In the genomic region with DNA sequence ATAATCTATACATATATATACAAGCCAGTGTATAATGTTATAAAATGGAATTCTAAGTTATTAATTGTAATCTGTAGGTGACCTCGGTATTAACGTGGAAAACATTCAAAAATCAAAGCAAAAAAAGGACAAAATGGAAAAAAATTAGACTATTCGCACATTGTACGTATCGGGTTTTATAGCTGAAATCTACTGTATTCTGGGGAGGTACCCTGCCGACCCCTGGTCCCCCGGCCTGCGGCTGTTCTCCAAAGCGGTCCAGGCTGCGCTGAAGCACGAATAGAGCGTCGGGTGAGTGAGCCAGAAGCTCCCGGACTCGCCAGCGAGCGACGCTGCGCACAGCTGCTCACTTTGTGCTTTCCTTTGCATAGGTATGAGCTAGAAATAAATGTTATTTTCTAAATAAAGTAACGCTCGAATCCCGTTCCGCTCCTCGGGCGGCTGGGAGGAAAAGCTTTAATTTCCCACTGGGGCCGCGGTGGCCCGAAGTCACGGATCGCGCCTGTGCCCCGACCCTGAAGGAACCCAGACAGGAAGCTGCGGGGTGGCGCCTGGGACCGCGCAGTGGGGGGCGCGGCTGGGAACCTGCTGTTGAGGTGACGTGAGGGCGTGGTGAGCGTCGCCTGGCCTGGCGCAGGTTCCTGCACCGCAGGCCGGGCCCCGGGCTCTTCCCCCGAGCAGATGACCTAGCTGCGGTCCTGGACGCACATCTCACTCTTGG, we compare ENCODE assay signal across 7 mouse cellular contexts. TPM values are rescaled to one million over a fixed set of nuclear protein-coding genes. Genes with fewer than 3 reads are reported as not detected.
DNase-seq lines count a peak whose midpoint lies in the region; ATAC-seq and TF ChIP-seq lines count a peak whose summit lies in the region.

No protein-coding gene starts in this region.

- no peaks in the 10 kb centered on the region for H3K9me3 ChIP-seq in lung, embryonic 14.5 days (ENCODE audit: low read depth, low read length)
- no peaks in the 10 kb centered on the region for H3K9me3 ChIP-seq in embryonic facial prominence, embryonic 14.5 days (ENCODE audit: control insufficient read depth, low read length)
- H3K9me3 ChIP-seq in hindbrain, embryonic 16.5 days (ENCODE audit: control insufficient read depth, low read length), result no peaks in the 10 kb centered on the region
- H3K9me3 ChIP-seq in neural tube, embryonic 15.5 days (replicated peaks), result no peaks in the 10 kb centered on the region

- no peak for TF ChIP-seq POLR2A in lung, adult 2 months (IDR thresholded peaks at IDR 0.05; ENCODE audit: borderline replicate concordance, extremely low read depth, low read depth, low read length)
- no peak for TF ChIP-seq POLR2A in thymus, adult 2 months (IDR thresholded peaks at IDR 0.05; ENCODE audit: control insufficient read depth, extremely low read depth, insufficient read depth, low read length, poor library complexity)

- no peaks in the 10 kb centered on the region for H3K36me3 ChIP-seq in lung, embryonic 14.5 days (ENCODE audit: insufficient read depth)
- H3K36me3 ChIP-seq in embryonic facial prominence, embryonic 14.5 days (ENCODE audit: control insufficient read depth, insufficient read depth, low read length), result no peaks in the 10 kb centered on the region
- H3K36me3 ChIP-seq in hindbrain, embryonic 16.5 days (ENCODE audit: control insufficient read depth, insufficient read depth, low read length), result no peaks in the 10 kb centered on the region
- no peaks in the 10 kb centered on the region for H3K36me3 ChIP-seq in neural tube, embryonic 15.5 days
- no peaks in the 10 kb centered on the region for H3K36me3 ChIP-seq in thymus, adult 2 months (ENCODE audit: control insufficient read depth, insufficient read depth, low read length)

- no peak overlapping the region for H3K27ac ChIP-seq in lung, embryonic 14.5 days (ENCODE audit: low read depth)
- H3K27ac ChIP-seq in embryonic facial prominence, embryonic 14.5 days (replicated peaks; ENCODE audit: low read depth, low read length), result 0 out of 2 replicates have a peak overlapping the region, but pooled peaks have one; percentile 21
- H3K27ac ChIP-seq in hindbrain, embryonic 16.5 days (ENCODE audit: low read depth, low read length), result no peak overlapping the region
- no peak overlapping the region for H3K27ac ChIP-seq in neural tube, embryonic 15.5 days (replicated peaks)
- no peak overlapping the region for H3K27ac ChIP-seq in thymus, adult 2 months (ENCODE audit: control insufficient read depth, insufficient read depth, low read length)

- H3K27me3 ChIP-seq in lung, embryonic 14.5 days (ENCODE audit: insufficient read depth, low read length), result peaks cover 98% of the 10 kb centered on the region
- peaks cover 99% of the 10 kb centered on the region for H3K27me3 ChIP-seq in embryonic facial prominence, embryonic 14.5 days (replicated peaks; ENCODE audit: control insufficient read depth, insufficient read depth, low read length)
- H3K27me3 ChIP-seq in hindbrain, embryonic 16.5 days (replicated peaks; ENCODE audit: control insufficient read depth, insufficient read depth, low read length), result peaks cover 59% of the 10 kb centered on the region
- peaks cover 94% of the 10 kb centered on the region for H3K27me3 ChIP-seq in neural tube, embryonic 15.5 days (replicated peaks)
- H3K27me3 ChIP-seq in thymus, adult 2 months (ENCODE audit: control insufficient read depth, insufficient read depth, low read length), result peaks cover 41% of the 10 kb centered on the region

- peak; percentile 34 for DNase-seq in lung, embryonic 14.5 days
- no peak for DNase-seq in lung, adult 2 months
- DNase-seq in embryonic facial prominence, embryonic 14.5 days (ENCODE audit: low spot score), result no peak
- no peak for DNase-seq in thymus, adult 2 months
- DNase-seq in adrenal gland, adult 2 months, result no peak

- TF ChIP-seq CTCF in lung, embryonic 14.5 days (IDR thresholded peaks at IDR 0.05; ENCODE audit: low read depth), result no peak
- no peak for TF ChIP-seq CTCF in lung, adult 2 months (IDR thresholded peaks at IDR 0.05; ENCODE audit: insufficient read depth, low read length)
- TF ChIP-seq CTCF in thymus, adult 2 months (IDR thresholded peaks at IDR 0.05; ENCODE audit: borderline replicate concordance, control insufficient read depth, extremely low read depth, insufficient read depth, low read length, poor library complexity), result no peak

- no peaks in the 10 kb centered on the region for H3K4me1 ChIP-seq in lung, embryonic 14.5 days (ENCODE audit: insufficient read depth)
- peaks cover 2% of the 10 kb centered on the region; the same call in 1 of the 2 replicates for H3K4me1 ChIP-seq in lung, adult 2 months (ENCODE audit: control insufficient read depth, insufficient read depth, low read length)
- H3K4me1 ChIP-seq in embryonic facial prominence, embryonic 14.5 days (ENCODE audit: control insufficient read depth, insufficient read depth, low read length), result 0 out of 2 replicates have a peak, but pooled peaks cover 6% of the 10 kb centered on the region
- H3K4me1 ChIP-seq in hindbrain, embryonic 16.5 days (ENCODE audit: control insufficient read depth, insufficient read depth, low read depth, low read length), result peaks cover 11% of the 10 kb centered on the region; the same call in 1 of the 2 replicates
- peaks cover 29% of the 10 kb centered on the region for H3K4me1 ChIP-seq in neural tube, embryonic 15.5 days
- H3K4me1 ChIP-seq in thymus, adult 2 months (replicated peaks; ENCODE audit: control insufficient read depth, insufficient read depth, low read length), result peaks cover 2% of the 10 kb centered on the region; the same call in 1 of the 2 replicates

- 0 out of 2 replicates have a peak overlapping the region, but pooled peaks have one; percentile 12 for H3K4me3 ChIP-seq in lung, embryonic 14.5 days (ENCODE audit: low read depth, low read length)
- H3K4me3 ChIP-seq in lung, adult 2 months (replicated peaks; ENCODE audit: extremely low read depth, low read depth, low read length), result no peak overlapping the region
- H3K4me3 ChIP-seq in embryonic facial prominence, embryonic 14.5 days (ENCODE audit: low read depth, low read length), result peak overlapping the region; percentile 22; the same call in 1 of the 2 replicates
- 0 out of 2 replicates have a peak overlapping the region, but pooled peaks have one; percentile 11 for H3K4me3 ChIP-seq in hindbrain, embryonic 16.5 days (ENCODE audit: low read length)
- H3K4me3 ChIP-seq in neural tube, embryonic 15.5 days (replicated peaks), result 0 out of 2 replicates have a peak overlapping the region, but pooled peaks have one; percentile 5
- no peak overlapping the region for H3K4me3 ChIP-seq in thymus, adult 2 months (ENCODE audit: control insufficient read depth, insufficient read depth, low read length)

- 2% methylated on average over 49 of the region's 49 CpGs for WGBS in lung, embryonic 14.5 days
- 4% methylated on average over 48 of the region's 49 CpGs for WGBS in lung, adult 2 months
- WGBS in embryonic facial prominence, embryonic 14.5 days, result 2% methylated on average over 41 of the region's 49 CpGs
- WGBS in hindbrain, embryonic 16.5 days, result 2% methylated on average over 48 of the region's 49 CpGs
- 1% methylated on average over 49 of the region's 49 CpGs for WGBS in neural tube, embryonic 15.5 days
- WGBS in thymus, adult 2 months, result 1% methylated on average over 49 of the region's 49 CpGs

- no peak overlapping the region for H3K9ac ChIP-seq in lung, embryonic 14.5 days
- H3K9ac ChIP-seq in embryonic facial prominence, embryonic 14.5 days (ENCODE audit: low read depth, low read length), result peak overlapping the region; percentile 42; the same call in 1 of the 2 replicates
- H3K9ac ChIP-seq in hindbrain, embryonic 16.5 days (ENCODE audit: low read depth, low read length), result no peak overlapping the region
- no peak overlapping the region for H3K9ac ChIP-seq in neural tube, embryonic 15.5 days (replicated peaks)

- no peak for ATAC-seq in lung, embryonic 14.5 days (ENCODE audit: insufficient read depth)
- ATAC-seq in embryonic facial prominence, embryonic 14.5 days (ENCODE audit: low read depth), result peak; percentile 60; the same call in 1 of the 2 replicates
- no peak for ATAC-seq in hindbrain, embryonic 16.5 days
- ATAC-seq in neural tube, embryonic 15.5 days (ENCODE audit: low FRiP score), result no peak

- peak overlapping the region; percentile 25; the same call in 1 of the 2 replicates for H3K4me2 ChIP-seq in lung, embryonic 14.5 days
- H3K4me2 ChIP-seq in embryonic facial prominence, embryonic 14.5 days (ENCODE audit: low read depth, low read length), result peak overlapping the region; percentile 23; the same call in 1 of the 2 replicates
- no peak overlapping the region for H3K4me2 ChIP-seq in hindbrain, embryonic 16.5 days (ENCODE audit: low read length)
- no peak overlapping the region for H3K4me2 ChIP-seq in neural tube, embryonic 15.5 days

RNA-seq across cellular contexts. Expression of a gene that starts 5.6 kb away (rescaled TPM):
- 0.05 TPM in 2 replicates for polyA plus RNA-seq in lung, embryonic 14.5 days (2014; fragmentation: Nextera tagmentation; extraction: Ambion mirVana)
- polyA plus RNA-seq in lung, adult 2 months (2012; rRNA removed), result 0.43 and 0.52 TPM in 2 replicates
- 0.71 TPM in 2 replicates for polyA plus RNA-seq in embryonic facial prominence, embryonic 14.5 days (2014; fragmentation: Nextera tagmentation; extraction: Ambion mirVana)
- 0.05 and 0.19 TPM in 2 replicates for polyA plus RNA-seq in hindbrain, embryonic 16.5 days (2015; fragmentation: Nextera tagmentation; extraction: Ambion mirVana)
- polyA plus RNA-seq in neural tube, embryonic 15.5 days (2015; fragmentation: Nextera tagmentation; extraction: Ambion mirVana), result 0.08 TPM in 1 of 2 replicates, not detected in the other
- 0.67 and 0.74 TPM in 2 replicates for polyA plus RNA-seq in thymus, adult 2 months (2012; rRNA removed)
- not detected for total RNA-seq in adrenal gland, adult 2 months (2021)
- polyA plus RNA-seq in adrenal gland, adult 2 months (2012; rRNA removed), result 1.0 and 1.2 TPM in 2 replicates

Comparison
In these comparisons a context has a peak if more than half of its experiments do, and no peak if none do; other contexts are left out.
1. H3K4me3 ChIP-seq: peak in lung, embryonic 14.5 days (single experiment), embryonic facial prominence, embryonic 14.5 days (single experiment), hindbrain, embryonic 16.5 days (single experiment) and neural tube, embryonic 15.5 days (single experiment); none in lung, adult 2 months (single experiment) and thymus, adult 2 months (single experiment).
2. H3K4me2 ChIP-seq: peak in lung, embryonic 14.5 days (single experiment) and embryonic facial prominence, embryonic 14.5 days (single experiment); none in hindbrain, embryonic 16.5 days (single experiment) and neural tube, embryonic 15.5 days (single experiment).